Mouse (Mus musculus) thymus, adult 2 months (tissue): ENCODE results near the gene Rasgrp3.

Experiments used
- CTCF ChIP-seq: fragments of 200-500 bp; IDR thresholded peaks from 2 replicates; pipeline ENCODE4 v1.5.1; 2012; ENCODE audit warnings: mild to moderate bottlenecking, control low read depth, low read length, moderate library complexity, borderline replicate concordance; ENCODE audit not compliant: control insufficient read depth, poor library complexity, insufficient read depth; ENCODE audit errors: extremely low read depth
- POLR2A ChIP-seq: fragments of 200-500 bp; IDR thresholded peaks from 2 replicates; pipeline ENCODE4 v1.6.1; 2012; ENCODE audit warnings: mild to moderate bottlenecking, low read length, control low read depth, moderate library complexity; ENCODE audit not compliant: control insufficient read depth, poor library complexity, insufficient read depth; ENCODE audit errors: extremely low read depth

DNA sequence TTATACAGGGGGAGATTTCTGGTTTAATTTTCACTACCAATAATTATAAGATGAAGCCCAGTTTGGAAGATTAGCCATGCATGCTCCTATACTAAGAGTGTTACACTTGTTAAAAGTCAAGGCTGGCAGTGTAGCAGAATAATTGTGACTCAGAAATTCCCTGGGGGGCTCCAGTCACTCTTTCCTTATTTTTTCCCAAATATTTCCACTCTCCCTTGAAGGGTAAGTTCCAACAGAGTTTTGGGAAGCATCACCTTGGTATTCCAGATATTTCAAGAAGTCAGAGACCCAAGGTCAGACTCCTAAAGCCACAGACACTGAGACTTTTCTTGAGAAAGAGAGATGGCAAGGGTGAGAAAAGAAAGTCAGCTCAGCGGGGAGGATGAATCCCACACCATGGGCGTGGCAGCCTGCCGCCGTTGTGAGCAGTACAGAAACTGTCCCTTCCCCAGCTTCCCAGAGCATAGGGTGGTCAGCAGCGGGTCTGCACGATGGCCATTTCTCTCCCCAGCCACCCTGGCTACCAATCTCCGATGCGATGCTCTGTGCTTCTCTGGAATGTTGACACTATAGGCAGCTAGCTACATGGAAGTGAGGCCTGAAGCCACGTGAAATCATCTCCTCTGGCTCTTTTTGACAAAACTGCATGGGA is 28.8 kb downstream of the Rasgrp3 start:
- no peak for TF ChIP-seq CTCF
- TF ChIP-seq POLR2A, result no peak
